Mouse (Mus musculus): Measurements from ENCODE around the gene Edem2. TPM values are rescaled to one million over a fixed set of nuclear protein-coding genes. Genes with fewer than 3 reads are reported as not detected.
"Not testable (repeated sequence)": the region's sequence is repeated elsewhere in the genome, so short reads cannot be mapped to it uniquely, and the experiment has no call there.

The Edem2 gene
- polyA plus RNA-seq, 1 experiment, result 44.1 TPM

- TF ChIP-seq GATA1 (IDR thresholded peaks at IDR 0.05; ENCODE audit: low read length), result no peak
Observed at GRCm38 (mm10) chr2:155749394-155749793, 20.1 kb upstream of the Edem2 start.

GRCm38 (mm10) chr2:155745487-155745886 lies 16.2 kb upstream of the Edem2 start:
- TF ChIP-seq GATA1 (IDR thresholded peaks at IDR 0.05; ENCODE audit: low read length), result no peak

- no peak for TF ChIP-seq GATA1 (IDR thresholded peaks at IDR 0.05; ENCODE audit: low read length)
Observed at GRCm38 (mm10) chr2:155743351-155743750, 14.1 kb upstream of the Edem2 start.

- TF ChIP-seq GATA1 (IDR thresholded peaks at IDR 0.05; ENCODE audit: low read length), result no peak
Observed at GRCm38 (mm10) chr2:155742931-155743337, 13.7 kb upstream of the Edem2 start.

- TF ChIP-seq GATA1 (IDR thresholded peaks at IDR 0.05; ENCODE audit: low read length), result no peak
Observed at GRCm38 (mm10) chr2:155742211-155742610, 12.9 kb upstream of the Edem2 start.

- TF ChIP-seq GATA1 (IDR thresholded peaks at IDR 0.05; ENCODE audit: low read length), result no peak
Observed at GRCm38 (mm10) chr2:155737803-155738202, 8.5 kb upstream of the Edem2 start.

- no peak for TF ChIP-seq GATA1 (IDR thresholded peaks at IDR 0.05; ENCODE audit: low read length)
Observed at GRCm38 (mm10) chr2:155736936-155737335, 7.7 kb upstream of the Edem2 start.

GRCm38 (mm10) chr2:155735766-155736165 lies 6.5 kb upstream of the Edem2 start, which contains the start of gene Gm17581:
Gm17581 (minus strand) TSS chr2:155735866.
- TF ChIP-seq GATA1 (IDR thresholded peaks at IDR 0.05; ENCODE audit: low read length), result not testable (repeated sequence)

- no peak for TF ChIP-seq GATA1 (IDR thresholded peaks at IDR 0.05; ENCODE audit: low read length)
Observed at GRCm38 (mm10) chr2:155735080-155735479, 5.8 kb upstream of the Edem2 start.

- TF ChIP-seq GATA1 (IDR thresholded peaks at IDR 0.05; ENCODE audit: low read length), result no peak
Observed at GRCm38 (mm10) chr2:155728742-155729141, 533 bp downstream of the Edem2 start.

- no peak for TF ChIP-seq GATA1 (IDR thresholded peaks at IDR 0.05; ENCODE audit: low read length)
Observed at GRCm38 (mm10) chr2:155727764-155728395, 1.4 kb downstream of the Edem2 start.

- TF ChIP-seq GATA1 (IDR thresholded peaks at IDR 0.05; ENCODE audit: low read length), result no peak
Observed at GRCm38 (mm10) chr2:155726302-155726701, 3.0 kb downstream of the Edem2 start.

GRCm38 (mm10) chr2:155724526-155724925 lies 4.7 kb downstream of the Edem2 start:
- TF ChIP-seq GATA1 (IDR thresholded peaks at IDR 0.05; ENCODE audit: low read length), result no peak

- TF ChIP-seq GATA1 (IDR thresholded peaks at IDR 0.05; ENCODE audit: low read length), result no peak
Observed at GRCm38 (mm10) chr2:155724036-155724435, 5.2 kb downstream of the Edem2 start.

- TF ChIP-seq GATA1 (IDR thresholded peaks at IDR 0.05; ENCODE audit: low read length), result no peak
Observed at GRCm38 (mm10) chr2:155720585-155720984, 8.7 kb downstream of the Edem2 start.

GRCm38 (mm10) chr2:155717082-155717990 lies 11.9 kb downstream of the Edem2 start:
- TF ChIP-seq GATA1 (IDR thresholded peaks at IDR 0.05; ENCODE audit: low read length), result no peak

GRCm38 (mm10) chr2:155710557-155710956 lies 18.7 kb downstream of the Edem2 start:
- TF ChIP-seq GATA1 (IDR thresholded peaks at IDR 0.05; ENCODE audit: low read length), result no peak

Data from G1E-ER4 (cell line).